Comparison of ENCODE assay signal across 13 mouse cellular contexts in the genomic region with DNA sequence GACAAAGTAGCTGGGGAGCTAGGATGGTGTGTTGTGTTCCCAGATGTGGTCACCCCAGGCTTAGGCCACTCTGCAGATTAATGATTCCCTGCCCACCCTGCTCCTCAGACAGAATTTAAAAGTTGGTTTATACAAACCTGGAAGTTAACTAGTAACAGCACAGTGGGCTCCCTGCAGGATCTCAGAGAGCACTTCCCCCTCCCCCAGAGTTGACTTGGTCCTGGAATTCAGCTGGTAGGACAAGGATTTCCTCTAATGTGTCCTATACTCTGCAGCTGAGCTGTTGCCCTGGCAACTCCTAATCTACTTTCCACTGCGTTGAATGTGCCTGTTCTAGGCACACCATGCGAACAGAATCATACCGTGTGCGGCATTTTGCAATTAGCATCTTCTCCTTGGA. TPM values are rescaled to one million over a fixed set of nuclear protein-coding genes. Genes with fewer than 3 reads are reported as not detected.
DNase-seq lines count a peak whose midpoint lies in the region; ATAC-seq and TF ChIP-seq lines count a peak whose summit lies in the region.
"Had no signal": no experiment of that assay in that cellular context is flagged by ENCODE, and none has a peak within 500 bp of the region (broad histone marks: within the 10 kb centered on the region; RNA-seq: fewer than 3 reads in every experiment).

No protein-coding gene starts in this region.

- H3K4me1 ChIP-seq in kidney, adult 2 months (ENCODE audit: control insufficient read depth, insufficient read depth, low read length), result peaks cover 32% of the 10 kb centered on the region
- peaks cover 26% of the 10 kb centered on the region for H3K4me1 ChIP-seq in midbrain, embryonic 12.5 days

- H3K27ac ChIP-seq in kidney, adult 2 months (ENCODE audit: insufficient read depth, low read depth, low read length), result peak overlapping the region; percentile 65
- no peak overlapping the region for H3K27ac ChIP-seq in midbrain, embryonic 12.5 days (replicated peaks)

- peak; percentile 62; the same call in 1 of the 2 replicates for ATAC-seq in midbrain, embryonic 12.5 days (ENCODE audit: low FRiP score, low read depth)

- no peak overlapping the region for H3K9ac ChIP-seq in midbrain, embryonic 12.5 days (replicated peaks)

- H3K9me3 ChIP-seq in midbrain, embryonic 12.5 days, result no peaks in the 10 kb centered on the region

- intact Hi-C loops in left cerebral cortex, postnatal 4 days (cut with DNase I), result no loop called here
- intact Hi-C loops in left cerebral cortex, postnatal 14 days (cut with DNase I), result no loop called here

- H3K4me2 ChIP-seq in midbrain, embryonic 12.5 days (replicated peaks), result no peak overlapping the region

- no peak overlapping the region for H3K4me3 ChIP-seq in kidney, adult 2 months (ENCODE audit: insufficient read depth, low read depth, low read length)
- H3K4me3 ChIP-seq in midbrain, embryonic 12.5 days, result no peak overlapping the region

- TF ChIP-seq CTCF in kidney, adult 2 months (conservative IDR thresholded peaks at IDR 0.05; ENCODE audit: insufficient read depth, insufficient read length, low read depth, low read length), result no peak

- no peak for TF ChIP-seq POLR2A in kidney, adult 2 months (IDR thresholded peaks at IDR 0.05; ENCODE audit: low read depth, low read length)

- H3K27me3 ChIP-seq in kidney, adult 2 months (replicated peaks; ENCODE audit: control insufficient read depth, insufficient read depth, low read length), result no peaks in the 10 kb centered on the region
- H3K27me3 ChIP-seq in midbrain, embryonic 12.5 days, result no peaks in the 10 kb centered on the region

- peak; percentile 34 for DNase-seq in heart, adult 11 months
- DNase-seq in heart, postnatal 4 days, result no peak
- DNase-seq in embryo, embryonic 11 days, result peak; percentile 45
- DNase-seq in kidney, adult 2 months, result peak; percentile 88
- DNase-seq in left cerebral cortex, postnatal 4 days, result no peak
- no peak for DNase-seq in gastrocnemius, adult 18-20 months (ENCODE audit: low spot score)
- no peak for DNase-seq in left cerebral cortex, postnatal 14 days (ENCODE audit: low spot score in 2 of 2)
- DNase-seq: adrenal gland, adult 2 months; cerebellum, adult 11 months; layer of hippocampus, adult 9-11 months; spleen, adult 18-20 months; thymus, postnatal 36 days had no signal

- 27% methylated on average over 4 of the region's 4 CpGs for WGBS in kidney, adult 2 months
- WGBS in midbrain, embryonic 12.5 days, result 15% methylated on average over 4 of the region's 4 CpGs

- H3K36me3 ChIP-seq in kidney, adult 2 months (ENCODE audit: control insufficient read depth, insufficient read depth, low read length), result no peaks in the 10 kb centered on the region
- H3K36me3 ChIP-seq in midbrain, embryonic 12.5 days, result peaks cover 14% of the 10 kb centered on the region

RNA-seq across cellular contexts. Expression of gene Spata13, which starts 30.8 kb away (rescaled TPM):
- total RNA-seq in heart, postnatal 4 days (2021), result 10 to 100 TPM; 50.1 to 52.8 TPM
- polyA plus RNA-seq in kidney, adult 2 months (2012; rRNA removed), result 24.1 and 27.7 TPM in 2 replicates
- polyA plus RNA-seq in midbrain, embryonic 12.5 days (2016; fragmentation: Nextera tagmentation; extraction: Ambion mirVana), result 79.6 and 84.9 TPM in 2 replicates
- total RNA-seq in left cerebral cortex, postnatal 4 days (2021), result 10 to 100 TPM; 19.2 to 22.3 TPM
- 1 to 10 TPM; 1.6 to 2.1 TPM for total RNA-seq in gastrocnemius, adult 18-20 months (2021)
- total RNA-seq in left cerebral cortex, postnatal 14 days (2021), result 10 to 100 TPM; 14.7 to 20.9 TPM

Comparison
In these comparisons a context has a peak if more than half of its experiments do, and no peak if none do; other contexts are left out.
1. DNase-seq: peak in heart, adult 11 months (single experiment), embryo, embryonic 11 days (single experiment) and kidney, adult 2 months (single experiment); none in heart, postnatal 4 days (single experiment), left cerebral cortex, postnatal 4 days (single experiment), gastrocnemius, adult 18-20 months (single experiment) and left cerebral cortex, postnatal 14 days (0 of 2).
2. RNA of gene Spata13, which starts 30.8 kb away (total RNA-seq): 50.1 to 52.8 TPM in heart, postnatal 4 days, 19.2 to 22.3 TPM in left cerebral cortex, postnatal 4 days and 14.7 to 20.9 TPM in left cerebral cortex, postnatal 14 days; 1.6 to 2.1 TPM in gastrocnemius, adult 18-20 months; every median in the first group is over 4 times any median in the second.